Mouse (Mus musculus): ENCODE data around the gene Smcr8. TPM values are rescaled to one million over a fixed set of nuclear protein-coding genes. Genes with fewer than 3 reads are reported as not detected.
"Not testable (repeated sequence)": the region's sequence is repeated elsewhere in the genome, so short reads cannot be mapped to it uniquely, and the experiment has no call there.

Smcr8 gene
- polyA plus RNA-seq, 1 experiment = 9.2 TPM

- H3K27me3 ChIP-seq (ENCODE audit: control insufficient read depth, insufficient read depth, insufficient read length) = no peaks in the 10 kb centered on the region
- H3K79me3 ChIP-seq (ENCODE audit: low read depth) = peaks cover 32% of the 10 kb centered on the region
- H3K79me2 ChIP-seq (ENCODE audit: control insufficient read depth, insufficient read depth) = peaks cover 52% of the 10 kb centered on the region
- H3ac ChIP-seq (ENCODE audit: control insufficient read depth, insufficient read length, low read depth) = no peak overlapping the region
- no peak for TF ChIP-seq USF1 (IDR thresholded peaks at IDR 0.05; ENCODE audit: low read depth)
- TF ChIP-seq MYOG (IDR thresholded peaks at IDR 0.05; ENCODE audit: control insufficient read depth, extremely low read depth, insufficient read length) = no peak
- TF ChIP-seq MYOD1 (IDR thresholded peaks at IDR 0.05; ENCODE audit: control insufficient read depth, insufficient read length, low read depth) = no peak
- TF ChIP-seq MAX (IDR thresholded peaks at IDR 0.05) = no peak
- no peak for TF ChIP-seq CTCF (IDR thresholded peaks at IDR 0.05; ENCODE audit: control insufficient read depth, insufficient read depth, insufficient read length)
- TF ChIP-seq FOSL1 (IDR thresholded peaks at IDR 0.05; ENCODE audit: insufficient read depth, low read length, poor library complexity, severe bottlenecking) = no peak
- no peak for TF ChIP-seq CEBPB (IDR thresholded peaks at IDR 0.05; ENCODE audit: low read depth)
- no peak overlapping the region for H3K4me3 ChIP-seq (ENCODE audit: insufficient read depth, poor library complexity, severe bottlenecking)
- peaks cover 15% of the 10 kb centered on the region for H3K36me3 ChIP-seq (ENCODE audit: control insufficient read depth, insufficient read depth)
These were observed 31.2 kb downstream of the Smcr8 start for GRCm38 (mm10) chr11:60808286-60809070.

DNA sequence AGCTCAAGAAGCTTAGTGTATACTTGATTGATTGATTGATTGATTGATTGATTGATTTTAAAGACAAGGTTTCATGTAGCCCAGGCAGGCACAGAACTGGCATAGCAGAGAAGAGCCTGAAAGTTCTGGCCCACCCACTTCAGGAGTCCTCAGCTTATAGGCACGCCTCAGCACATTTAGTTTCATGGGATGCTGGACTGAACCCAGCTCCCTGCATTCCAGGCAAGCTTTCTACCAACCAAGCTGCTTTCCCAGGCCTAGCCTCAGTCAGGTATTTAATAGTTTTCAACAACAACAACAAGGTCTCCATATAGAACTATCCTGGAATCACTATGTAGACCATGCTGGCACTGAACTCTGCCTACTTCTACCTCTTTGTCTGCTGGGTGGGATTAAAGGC, 32.2 kb downstream of the Smcr8 start:
- peaks cover 15% of the 10 kb centered on the region for H3K36me3 ChIP-seq (ENCODE audit: control insufficient read depth, insufficient read depth)
- no peak overlapping the region for H3K4me3 ChIP-seq (ENCODE audit: insufficient read depth, poor library complexity, severe bottlenecking)

DNA sequence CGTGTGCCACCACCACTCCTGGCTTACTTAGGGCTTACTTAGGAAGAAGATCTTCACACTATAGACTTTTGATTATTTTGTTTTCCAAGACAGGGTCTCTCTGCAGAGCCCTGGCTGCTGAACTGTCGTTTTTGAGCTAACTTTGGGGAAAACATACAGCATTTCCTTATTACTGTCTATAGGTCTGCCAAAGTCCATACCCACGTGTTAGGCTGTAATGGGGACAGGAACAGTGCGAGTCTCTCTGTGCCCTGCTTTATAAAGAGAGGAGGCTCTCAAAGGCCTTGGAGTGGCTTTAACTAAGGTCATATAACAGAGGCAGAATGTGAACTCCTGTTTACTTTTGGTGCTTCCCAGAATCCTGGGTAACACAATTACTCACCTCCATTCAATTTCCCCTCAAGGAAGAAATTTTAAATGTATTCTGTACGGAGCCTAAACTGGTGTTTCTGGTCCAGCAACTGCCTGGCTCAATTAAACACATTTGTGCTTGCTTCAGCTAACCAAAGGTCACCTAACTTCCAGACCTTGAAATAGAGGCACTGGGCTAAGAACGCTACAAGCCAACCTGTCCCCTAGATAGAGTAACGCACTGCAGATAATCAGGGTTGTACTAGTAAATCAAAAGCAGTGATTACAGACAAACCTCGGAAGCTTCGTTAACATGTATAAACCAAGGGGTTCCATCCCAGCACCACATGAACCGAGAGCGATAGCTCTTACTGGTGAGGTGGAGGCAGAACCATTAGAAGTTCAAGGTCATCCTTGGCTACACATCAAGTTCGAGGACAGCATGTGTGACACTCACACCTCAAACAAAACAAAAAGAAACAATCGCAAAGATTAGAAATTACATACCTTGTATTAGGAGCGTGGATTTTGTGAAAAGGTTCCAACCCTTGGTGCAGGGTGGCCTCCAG, 33.0 kb downstream of the Smcr8 start:
- H3K79me3 ChIP-seq (ENCODE audit: low read depth) = peaks cover 32% of the 10 kb centered on the region
- H3K79me2 ChIP-seq (ENCODE audit: control insufficient read depth, insufficient read depth) = peaks cover 52% of the 10 kb centered on the region
- H3K36me3 ChIP-seq (ENCODE audit: control insufficient read depth, insufficient read depth) = peaks cover 15% of the 10 kb centered on the region
- H3K27me3 ChIP-seq (ENCODE audit: control insufficient read depth, insufficient read depth, insufficient read length) = no peaks in the 10 kb centered on the region
- TF ChIP-seq MYOG (IDR thresholded peaks at IDR 0.05; ENCODE audit: control insufficient read depth, extremely low read depth, insufficient read length) (no peak), MYOD1 (IDR thresholded peaks at IDR 0.05; ENCODE audit: control insufficient read depth, insufficient read length, low read depth) (no peak), FOSL1 (IDR thresholded peaks at IDR 0.05; ENCODE audit: insufficient read depth, low read length, poor library complexity, severe bottlenecking) (no peak), CEBPB (IDR thresholded peaks at IDR 0.05; ENCODE audit: low read depth) (no peak), MAX (IDR thresholded peaks at IDR 0.05) (no peak), USF1 (IDR thresholded peaks at IDR 0.05; ENCODE audit: low read depth) (no peak), CTCF (IDR thresholded peaks at IDR 0.05; ENCODE audit: control insufficient read depth, insufficient read depth, insufficient read length) (no peak)
- peak overlapping the region; percentile 55 for H3K4me3 ChIP-seq (ENCODE audit: insufficient read depth, poor library complexity, severe bottlenecking)
- H3ac ChIP-seq (ENCODE audit: control insufficient read depth, insufficient read length, low read depth) = peak overlapping the region; percentile 41

More for the DNA sequence above, 32.2 kb downstream of the Smcr8 start:
- H3ac ChIP-seq (ENCODE audit: control insufficient read depth, insufficient read length, low read depth) = no peak overlapping the region
- no peaks in the 10 kb centered on the region for H3K27me3 ChIP-seq (ENCODE audit: control insufficient read depth, insufficient read depth, insufficient read length)
- H3K79me2 ChIP-seq (ENCODE audit: control insufficient read depth, insufficient read depth) = peaks cover 52% of the 10 kb centered on the region
- H3K79me3 ChIP-seq (ENCODE audit: low read depth) = peaks cover 32% of the 10 kb centered on the region
- TF ChIP-seq MAX (IDR thresholded peaks at IDR 0.05) (no peak), MYOD1 (IDR thresholded peaks at IDR 0.05; ENCODE audit: control insufficient read depth, insufficient read length, low read depth) (no peak), USF1 (IDR thresholded peaks at IDR 0.05; ENCODE audit: low read depth) (no peak), CTCF (IDR thresholded peaks at IDR 0.05; ENCODE audit: control insufficient read depth, insufficient read depth, insufficient read length) (no peak), MYOG (IDR thresholded peaks at IDR 0.05; ENCODE audit: control insufficient read depth, extremely low read depth, insufficient read length) (no peak), FOSL1 (IDR thresholded peaks at IDR 0.05; ENCODE audit: insufficient read depth, low read length, poor library complexity, severe bottlenecking) (no peak), CEBPB (IDR thresholded peaks at IDR 0.05; ENCODE audit: low read depth) (no peak)

DNA sequence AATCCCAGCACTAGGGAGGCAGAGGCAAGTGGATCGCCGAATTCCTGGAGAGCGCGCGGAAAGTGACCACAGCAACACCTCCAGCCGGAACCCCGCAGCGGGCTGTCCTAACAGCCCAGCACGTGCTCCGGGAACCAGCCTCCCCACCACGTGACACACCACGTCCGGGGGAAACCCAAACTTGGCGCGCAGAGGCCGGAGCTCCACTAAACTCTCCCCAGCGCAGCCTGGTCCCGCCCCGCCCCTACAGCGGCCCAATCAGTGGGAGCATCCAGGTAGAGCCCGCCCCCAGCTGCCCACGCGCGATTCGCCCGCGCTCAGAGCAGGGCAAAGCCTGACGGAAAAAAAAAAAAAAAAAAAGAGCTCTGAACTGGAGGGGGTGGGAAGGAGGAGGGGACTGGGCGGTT, 33.7 kb downstream of the Smcr8 start:
- Histone ChIP-seq H3K27me3 (ENCODE audit: control insufficient read depth, insufficient read depth, insufficient read length) (no peaks in the 10 kb centered on the region), H3ac (ENCODE audit: control insufficient read depth, insufficient read length, low read depth) (peak overlapping the region; percentile 39), H3K79me2 (ENCODE audit: control insufficient read depth, insufficient read depth) (peaks cover 48% of the 10 kb centered on the region), H3K79me3 (ENCODE audit: low read depth) (peaks cover 32% of the 10 kb centered on the region), H3K4me3 (ENCODE audit: insufficient read depth, poor library complexity, severe bottlenecking) (peak overlapping the region; percentile 55), H3K36me3 (ENCODE audit: control insufficient read depth, insufficient read depth) (peaks cover 12% of the 10 kb centered on the region)
- TF ChIP-seq MYOG (IDR thresholded peaks at IDR 0.05; ENCODE audit: control insufficient read depth, extremely low read depth, insufficient read length) (no peak), USF1 (IDR thresholded peaks at IDR 0.05; ENCODE audit: low read depth) (peak; percentile 98), FOSL1 (IDR thresholded peaks at IDR 0.05; ENCODE audit: insufficient read depth, low read length, poor library complexity, severe bottlenecking) (no peak), MAX (IDR thresholded peaks at IDR 0.05) (peak; percentile 99), CTCF (IDR thresholded peaks at IDR 0.05; ENCODE audit: control insufficient read depth, insufficient read depth, insufficient read length) (no peak), CEBPB (IDR thresholded peaks at IDR 0.05; ENCODE audit: low read depth) (no peak)

DNA sequence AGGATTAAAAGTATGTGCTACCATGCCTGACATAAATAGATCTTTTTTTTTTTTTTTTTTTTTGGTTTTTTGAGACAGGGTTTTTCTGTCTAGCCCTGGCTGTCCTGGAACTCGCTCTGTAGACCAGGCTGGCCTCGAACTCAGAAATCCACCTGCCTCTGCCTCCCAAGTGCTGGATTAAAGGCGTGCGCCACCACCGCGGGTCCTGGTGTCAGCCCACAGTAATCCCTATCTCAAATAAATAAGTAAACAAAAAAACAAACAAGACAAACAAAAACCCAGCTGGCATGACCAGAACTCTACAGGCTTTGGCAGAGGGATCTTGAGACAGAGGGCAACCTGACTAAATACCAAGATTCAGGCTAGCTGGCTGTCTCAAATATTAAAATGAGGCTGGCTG, 34.3 kb downstream of the Smcr8 start, which contains the start of gene Shmt1:
Gene Shmt1 (minus strand): TSS at position 101 of the 400 bp plus-strand sequence.
- Histone ChIP-seq H3K36me3 (ENCODE audit: control insufficient read depth, insufficient read depth) (peaks cover 11% of the 10 kb centered on the region), H3ac (ENCODE audit: control insufficient read depth, insufficient read length, low read depth) (peak within 1 kb of the TSS; percentile 39), H3K4me3 (ENCODE audit: insufficient read depth, poor library complexity, severe bottlenecking) (peak within 1 kb of the TSS; percentile 55), H3K79me3 (ENCODE audit: low read depth) (peaks cover 30% of the 10 kb centered on the region), H3K79me2 (ENCODE audit: control insufficient read depth, insufficient read depth) (peaks cover 43% of the 10 kb centered on the region)
- not testable (repeated sequence) for H3K27me3 ChIP-seq (ENCODE audit: control insufficient read depth, insufficient read depth, insufficient read length)

Measured in C2C12 (cell line).